Mouse (Mus musculus) neutrophil, adult 5-6 weeks (primary cell): Measurements from ENCODE around the gene Aldh3b2. TPM values are rescaled to one million over a fixed set of nuclear protein-coding genes. Genes with fewer than 3 reads are reported as not detected.

ENCODE experiments used
- total RNA-seq: library from RNA; stranded (forward); fragments of 200-1000 nt; gene quantifications from 2 replicates; pipeline ENCODE4 v1.2.3, GENCODE M21; 2017

The Aldh3b2 gene
- total RNA-seq, 1 experiment from 2014 or later, result not detected

Other genes starting within 250 kb of the Aldh3b2 start
- 159 and 166 TPM in 2 replicates for gene Kmt5b, start 204.9 kb upstream of the Aldh3b2 start, total RNA-seq
- 16.6 and 26.0 TPM in 2 replicates for gene Chka, start 120.6 kb upstream of the Aldh3b2 start, total RNA-seq
- gene Tcirg1, start 65.2 kb upstream of the Aldh3b2 start, total RNA-seq, result 158 and 167 TPM in 2 replicates
- 34.7 and 40.1 TPM in 2 replicates for gene Ndufs8, start 59.6 kb upstream of the Aldh3b2 start, total RNA-seq
- gene Aldh3b1, start 42.5 kb upstream of the Aldh3b2 start, total RNA-seq, result 78.5 and 85.2 TPM in 2 replicates
- 628 and 632 TPM in 2 replicates for gene Unc93b1, start 37.1 kb upstream of the Aldh3b2 start, total RNA-seq
- gene Aldh3b3, start 13.7 kb upstream of the Aldh3b2 start, total RNA-seq, result not detected in 2 replicates
- gene Acy3, start 14.2 kb downstream of the Aldh3b2 start, total RNA-seq, result not detected in 2 replicates
- not detected in 2 replicates for gene Tbx10, start 20.4 kb downstream of the Aldh3b2 start, total RNA-seq
- gene Nudt8, start 28.3 kb downstream of the Aldh3b2 start, total RNA-seq, result 7.0 and 15.5 TPM in 2 replicates
- gene Gm49405, start 28.3 kb downstream of the Aldh3b2 start, total RNA-seq, result 6.2 and 7.5 TPM in 2 replicates
- 4.0 and 7.2 TPM in 2 replicates for gene Doc2g, start 31.0 kb downstream of the Aldh3b2 start, total RNA-seq
- gene Ndufv1, start 40.5 kb downstream of the Aldh3b2 start, total RNA-seq, result 63.9 and 64.6 TPM in 2 replicates
- 53.2 and 68.1 TPM in 2 replicates for gene Gstp1, start 65.7 kb downstream of the Aldh3b2 start, total RNA-seq
- 1.4 TPM in 1 of 2 replicates, not detected in the other for gene Gstp2, start 73.7 kb downstream of the Aldh3b2 start, total RNA-seq
- gene Gstp3, start 87.2 kb downstream of the Aldh3b2 start, total RNA-seq, result 22.6 and 23.6 TPM in 2 replicates
- gene Cabp2, start 109.2 kb downstream of the Aldh3b2 start, total RNA-seq, result not detected in 2 replicates
- gene Cdk2ap2, start 124.9 kb downstream of the Aldh3b2 start, total RNA-seq, result 202 and 205 TPM in 2 replicates
- gene Pitpnm1, start 127.7 kb downstream of the Aldh3b2 start, total RNA-seq, result 115 and 132 TPM in 2 replicates
- gene Aip, start 153.5 kb downstream of the Aldh3b2 start, total RNA-seq, result 53.9 and 61.6 TPM in 2 replicates
- gene Gpr152, start 167.5 kb downstream of the Aldh3b2 start, total RNA-seq, result 0.12 and 0.23 TPM in 2 replicates
- gene Cabp4, start 171.7 kb downstream of the Aldh3b2 start, total RNA-seq, result 0.25 and 0.93 TPM in 2 replicates
- 134 and 152 TPM in 2 replicates for gene Coro1b, start 176.3 kb downstream of the Aldh3b2 start, total RNA-seq
- gene Ptprcap, start 181.3 kb downstream of the Aldh3b2 start, total RNA-seq, result 227 and 252 TPM in 2 replicates
- 34.0 and 45.2 TPM in 2 replicates for gene Rps6kb2, start 191.0 kb downstream of the Aldh3b2 start, total RNA-seq
- 95.9 and 99.3 TPM in 2 replicates for gene Carns1, start 203.2 kb downstream of the Aldh3b2 start, total RNA-seq
- gene Tbc1d10c, start 219.0 kb downstream of the Aldh3b2 start, total RNA-seq, result 231 and 269 TPM in 2 replicates
- 535 and 541 TPM in 2 replicates for gene Ppp1ca, start 219.7 kb downstream of the Aldh3b2 start, total RNA-seq
- 35.1 and 44.3 TPM in 2 replicates for gene Rad9a, start 229.3 kb downstream of the Aldh3b2 start, total RNA-seq
- gene Clcf1, start 241.9 kb downstream of the Aldh3b2 start, total RNA-seq, result 52.0 and 61.9 TPM in 2 replicates
- not detected in 2 replicates for gene AC109138.7, start 242.0 kb downstream of the Aldh3b2 start, total RNA-seq